Mouse (Mus musculus): Measurements from ENCODE around the gene Ankrd1. TPM values are rescaled to one million over a fixed set of nuclear protein-coding genes. Genes with fewer than 3 reads are reported as not detected.

The Ankrd1 gene
- total and polyA plus RNA-seq, 3 experiments, result 0.22 TPM; not detected in 2

- H3K4me3 ChIP-seq (ENCODE audit: low read depth, low read length), result no peak overlapping the region
- DNase-seq (ENCODE audit: low spot score) (no peak), ATAC-seq (ENCODE audit: extremely low read depth, insufficient number of reproducible peaks, low FRiP score, poor library complexity, severe bottlenecking) (no peak)
- no peak for TF ChIP-seq GATA1 (IDR thresholded peaks at IDR 0.05; ENCODE audit: borderline replicate concordance, low read length)
- no peak for TF ChIP-seq CTCF (IDR thresholded peaks at IDR 0.05; ENCODE audit: low read depth, low read length)
- no peak for TF ChIP-seq POLR2AphosphoS5 (IDR thresholded peaks at IDR 0.05; ENCODE audit: insufficient replicate concordance, low read depth, low read length)
- no peak for TF ChIP-seq TAL1 (conservative IDR thresholded peaks at IDR 0.05; ENCODE audit: low read depth, low read length)
- TF ChIP-seq GATA2 (IDR thresholded peaks at IDR 0.05; ENCODE audit: borderline replicate concordance, low read depth, low read length), result no peak
- no peaks in the 10 kb centered on the region for H3K9me3 ChIP-seq (replicated peaks)
- H3K4me1 ChIP-seq (ENCODE audit: insufficient read depth, low read depth, low read length), result no peaks in the 10 kb centered on the region
- peaks cover 89% of the 10 kb centered on the region for H3K36me3 ChIP-seq (replicated peaks)
- H3K27me3 ChIP-seq (ENCODE audit: insufficient read depth, low read length), result no peaks in the 10 kb centered on the region
These were observed 21.0 kb downstream of the Ankrd1 start for GRCm38 (mm10) chr19:36098916-36099315.

GRCm38 (mm10) chr19:36098265-36098664, 21.6 kb downstream of the Ankrd1 start:
- TF ChIP-seq CTCF (IDR thresholded peaks at IDR 0.05; ENCODE audit: low read depth, low read length) (no peak), GATA2 (IDR thresholded peaks at IDR 0.05; ENCODE audit: borderline replicate concordance, low read depth, low read length) (no peak)
- no peaks in the 10 kb centered on the region for H3K27me3 ChIP-seq (ENCODE audit: insufficient read depth, low read length)
- DNase-seq (ENCODE audit: low spot score) (no peak), ATAC-seq (ENCODE audit: extremely low read depth, insufficient number of reproducible peaks, low FRiP score, poor library complexity, severe bottlenecking) (no peak)
- H3K4me3 ChIP-seq (ENCODE audit: low read depth, low read length), result no peak overlapping the region
- peaks cover 89% of the 10 kb centered on the region for H3K36me3 ChIP-seq (replicated peaks)
- no peaks in the 10 kb centered on the region for H3K9me3 ChIP-seq (replicated peaks)
- H3K4me1 ChIP-seq (ENCODE audit: insufficient read depth, low read depth, low read length), result no peaks in the 10 kb centered on the region

- ATAC-seq (ENCODE audit: extremely low read depth, insufficient number of reproducible peaks, low FRiP score, poor library complexity, severe bottlenecking), result no peak
- H3K36me3 ChIP-seq (replicated peaks), result peaks cover 89% of the 10 kb centered on the region
- DNase-seq (ENCODE audit: low spot score), result no peak
- no peaks in the 10 kb centered on the region for H3K27me3 ChIP-seq (ENCODE audit: insufficient read depth, low read length)
- H3K4me3 ChIP-seq (ENCODE audit: low read depth, low read length), result no peak overlapping the region
- H3K9me3 ChIP-seq (replicated peaks), result no peaks in the 10 kb centered on the region
- H3K4me1 ChIP-seq (ENCODE audit: insufficient read depth, low read depth, low read length), result no peaks in the 10 kb centered on the region
- TF ChIP-seq GATA1 (IDR thresholded peaks at IDR 0.05; ENCODE audit: borderline replicate concordance, low read length) (no peak), GATA2 (IDR thresholded peaks at IDR 0.05; ENCODE audit: borderline replicate concordance, low read depth, low read length) (no peak), POLR2AphosphoS5 (IDR thresholded peaks at IDR 0.05; ENCODE audit: insufficient replicate concordance, low read depth, low read length) (no peak), CTCF (IDR thresholded peaks at IDR 0.05; ENCODE audit: low read depth, low read length) (no peak)
These were observed 22.7 kb downstream of the Ankrd1 start for GRCm38 (mm10) chr19:36097194-36097593.

- H3K27me3 ChIP-seq (ENCODE audit: insufficient read depth, low read length), result no peaks in the 10 kb centered on the region
- ATAC-seq (ENCODE audit: extremely low read depth, insufficient number of reproducible peaks, low FRiP score, poor library complexity, severe bottlenecking), result no peak
These were observed 29.1 kb downstream of the Ankrd1 start for GRCm38 (mm10) chr19:36090781-36091180.

DNA sequence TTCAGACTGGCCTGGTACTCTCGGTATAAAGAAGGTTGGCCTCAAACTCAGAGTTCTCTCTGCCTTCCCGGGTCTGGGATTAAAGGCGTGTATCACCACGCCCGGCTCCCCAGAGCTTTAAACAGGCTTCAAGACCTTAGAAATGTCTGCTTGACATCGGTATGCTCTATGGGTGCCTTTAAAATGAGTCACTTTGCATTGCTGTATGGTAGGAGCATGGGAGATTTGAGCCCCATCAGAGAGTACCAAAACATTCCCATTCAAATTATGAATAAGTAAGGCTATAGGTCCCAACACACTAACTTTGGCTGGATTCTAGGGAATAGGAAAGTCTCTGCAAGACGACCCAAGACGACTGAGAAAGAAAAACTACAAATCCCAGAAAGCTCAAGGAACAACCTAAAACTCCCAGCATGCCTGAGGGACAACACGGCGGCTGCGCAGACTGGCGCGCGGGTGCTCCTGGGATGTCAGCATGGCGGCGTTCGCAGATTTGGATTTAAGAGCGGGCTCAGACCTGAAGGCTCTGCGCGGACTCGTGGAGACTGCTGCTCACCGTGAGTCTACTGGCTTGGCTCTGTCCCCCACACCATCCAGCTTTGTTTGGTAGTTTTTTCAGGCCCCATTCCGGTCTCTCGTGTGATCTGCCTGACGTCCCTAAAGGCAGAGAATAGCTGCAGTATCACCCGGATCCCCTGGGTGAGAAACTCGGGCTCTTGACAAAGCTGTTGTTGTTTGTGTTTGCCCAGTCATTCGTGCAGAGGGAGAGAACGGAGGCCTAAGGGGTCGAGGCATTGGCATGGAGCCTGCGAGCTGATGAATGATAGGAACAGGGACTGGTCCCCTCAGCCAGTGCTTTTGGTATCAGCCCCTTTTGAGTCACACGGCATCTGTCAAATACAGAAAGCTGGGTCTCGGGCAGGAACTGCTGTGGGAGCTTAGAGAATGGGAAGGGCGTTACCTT, 36.4 kb downstream of the Ankrd1 start, which contains the start of gene Rpp30:
Rpp30 (plus strand) TSS at position 455 of the 964 bp plus-strand sequence.
- TF ChIP-seq CTCF (IDR thresholded peaks at IDR 0.05; ENCODE audit: low read depth, low read length), result no peak
- TF ChIP-seq GATA1 (IDR thresholded peaks at IDR 0.05; ENCODE audit: borderline replicate concordance, low read length), result no peak
- TF ChIP-seq GATA2 (IDR thresholded peaks at IDR 0.05; ENCODE audit: borderline replicate concordance, low read depth, low read length), result no peak
- peak; percentile 78 for ATAC-seq (ENCODE audit: extremely low read depth, insufficient number of reproducible peaks, low FRiP score, poor library complexity, severe bottlenecking)
- H3K4me1 ChIP-seq (ENCODE audit: insufficient read depth, low read depth, low read length), result peaks cover 21% of the 10 kb centered on the region

More at GRCm38 (mm10) chr19:36090781-36091180, 29.1 kb downstream of the Ankrd1 start:
- Histone ChIP-seq H3K9me3 (replicated peaks) (no peaks in the 10 kb centered on the region), H3K36me3 (replicated peaks) (peaks cover 86% of the 10 kb centered on the region), H3K4me3 (ENCODE audit: low read depth, low read length) (no peak overlapping the region), H3K4me1 (ENCODE audit: insufficient read depth, low read depth, low read length) (no peaks in the 10 kb centered on the region)
- DNase-seq (ENCODE audit: low spot score), result no peak
- no peak for TF ChIP-seq GATA2 (IDR thresholded peaks at IDR 0.05; ENCODE audit: borderline replicate concordance, low read depth, low read length)
- no peak for TF ChIP-seq GATA1 (IDR thresholded peaks at IDR 0.05; ENCODE audit: borderline replicate concordance, low read length)
- TF ChIP-seq POLR2AphosphoS5 (IDR thresholded peaks at IDR 0.05; ENCODE audit: insufficient replicate concordance, low read depth, low read length), result no peak
- peak; percentile 22; the same call in 1 of the 2 replicates for TF ChIP-seq CTCF (IDR thresholded peaks at IDR 0.05; ENCODE audit: low read depth, low read length)
- no peak for TF ChIP-seq TAL1 (conservative IDR thresholded peaks at IDR 0.05; ENCODE audit: low read depth, low read length)

GRCm38 (mm10) chr19:36082606-36083261, 37.2 kb downstream of the Ankrd1 start:
- DNase-seq (ENCODE audit: low spot score) (peak; percentile 12), ATAC-seq (ENCODE audit: extremely low read depth, insufficient number of reproducible peaks, low FRiP score, poor library complexity, severe bottlenecking) (peak; percentile 36; the same call in 1 of the 2 replicates)
- TF ChIP-seq CTCF (IDR thresholded peaks at IDR 0.05; ENCODE audit: low read depth, low read length), result 0 out of 2 replicates have a peak, but pooled peaks have one; percentile 26
- TF ChIP-seq GATA1 (IDR thresholded peaks at IDR 0.05; ENCODE audit: borderline replicate concordance, low read length), result no peak
- Histone ChIP-seq H3K27me3 (ENCODE audit: insufficient read depth, low read length) (peaks cover 3% of the 10 kb centered on the region; the same call in 1 of the 2 replicates), H3K9me3 (replicated peaks) (no peaks in the 10 kb centered on the region), H3K4me1 (ENCODE audit: insufficient read depth, low read depth, low read length) (peaks cover 21% of the 10 kb centered on the region), H3K36me3 (replicated peaks) (peaks cover 17% of the 10 kb centered on the region), H3K4me3 (ENCODE audit: low read depth, low read length) (no peak overlapping the region; the same call in 1 of the 2 replicates)

More for the DNA sequence above, 36.4 kb downstream of the Ankrd1 start, which contains the start of gene Rpp30:
- Histone ChIP-seq H3K27me3 (ENCODE audit: insufficient read depth, low read length) (peaks cover 3% of the 10 kb centered on the region; the same call in 1 of the 2 replicates), H3K4me3 (ENCODE audit: low read depth, low read length) (peak within 1 kb of the TSS; percentile 74), H3K36me3 (replicated peaks) (peaks cover 25% of the 10 kb centered on the region), H3K9me3 (replicated peaks) (no peaks in the 10 kb centered on the region)
- peak; percentile 23 for DNase-seq (ENCODE audit: low spot score)
